Mouse (Mus musculus): ENCODE results near the gene Rps27l. TPM values are rescaled to one million over a fixed set of nuclear protein-coding genes. Genes with fewer than 3 reads are reported as not detected.

The Rps27l gene
- polyA plus RNA-seq, 1 experiment from 2014 or later: 703 TPM

DNA sequence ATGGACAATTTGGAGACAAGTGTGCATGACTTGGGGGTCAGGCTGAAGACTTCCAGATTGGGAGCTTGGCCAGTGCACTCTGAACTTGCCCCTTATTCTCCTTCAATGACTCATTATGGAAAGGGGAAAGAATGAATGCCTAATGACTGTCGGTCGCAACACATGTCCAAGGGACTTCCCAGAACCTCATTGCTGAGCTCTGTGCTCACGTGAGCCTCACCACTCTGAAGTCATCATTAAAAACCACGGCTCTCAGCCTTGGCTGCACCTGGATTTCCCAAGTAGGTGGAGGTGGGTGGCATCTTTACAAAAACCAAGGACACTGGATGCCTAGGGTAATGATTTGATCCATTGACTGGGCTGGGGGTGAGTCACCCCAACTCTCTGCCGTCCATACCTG lies 44.2 kb downstream of the Rps27l start:
- Histone ChIP-seq H3K4me2 (ENCODE audit: low read depth, low read length) (no peak overlapping the region), H3K27me3 (ENCODE audit: control insufficient read depth, insufficient read depth, low read length) (no peaks in the 10 kb centered on the region), H3K9ac (replicated peaks; ENCODE audit: low read length) (no peak overlapping the region), H3K9me3 (replicated peaks; ENCODE audit: control insufficient read depth, low read length) (no peaks in the 10 kb centered on the region), H3K27ac (replicated peaks; ENCODE audit: low read depth, low read length) (no peak overlapping the region), H3K36me3 (replicated peaks; ENCODE audit: control insufficient read depth, insufficient read depth, low read depth, low read length) (no peaks in the 10 kb centered on the region), H3K4me1 (ENCODE audit: control insufficient read depth, insufficient read depth, low read length) (no peaks in the 10 kb centered on the region), H3K4me3 (ENCODE audit: low read depth, low read length) (no peak overlapping the region)
- ATAC-seq (replicated peaks; ENCODE audit: insufficient number of reproducible peaks, low FRiP score, low TSS enrichment, low read depth): no peak
- WGBS: 89% methylated on average over 5 of the region's 5 CpGs
- DNase-seq (ENCODE audit: low spot score): no peak

- H3K27me3 ChIP-seq (ENCODE audit: control insufficient read depth, insufficient read depth, low read length): no peaks in the 10 kb centered on the region
- WGBS: 70% methylated on average over 9 of the region's 9 CpGs
- no peak overlapping the region for H3K27ac ChIP-seq (replicated peaks; ENCODE audit: low read depth, low read length)
- H3K4me1 ChIP-seq (ENCODE audit: control insufficient read depth, insufficient read depth, low read length): no peaks in the 10 kb centered on the region
- no peak overlapping the region for H3K9ac ChIP-seq (replicated peaks; ENCODE audit: low read length)
- no peak for DNase-seq (ENCODE audit: low spot score)
- H3K9me3 ChIP-seq (replicated peaks; ENCODE audit: control insufficient read depth, low read length): no peaks in the 10 kb centered on the region
- no peak for ATAC-seq (replicated peaks; ENCODE audit: insufficient number of reproducible peaks, low FRiP score, low TSS enrichment, low read depth)
- no peak overlapping the region for H3K4me2 ChIP-seq (ENCODE audit: low read depth, low read length)
- no peaks in the 10 kb centered on the region for H3K36me3 ChIP-seq (replicated peaks; ENCODE audit: control insufficient read depth, insufficient read depth, low read depth, low read length)
- H3K4me3 ChIP-seq (ENCODE audit: low read depth, low read length): no peak overlapping the region
Observed at GRCm38 (mm10) chr9:66991021-66991749, 45.3 kb downstream of the Rps27l start.

GRCm38 (mm10) chr9:66991750-66992410 lies 46.0 kb downstream of the Rps27l start:
- Histone ChIP-seq H3K36me3 (replicated peaks; ENCODE audit: control insufficient read depth, insufficient read depth, low read depth, low read length) (no peaks in the 10 kb centered on the region), H3K4me3 (ENCODE audit: low read depth, low read length) (no peak overlapping the region), H3K9me3 (replicated peaks; ENCODE audit: control insufficient read depth, low read length) (no peaks in the 10 kb centered on the region), H3K4me2 (ENCODE audit: low read depth, low read length) (no peak overlapping the region), H3K9ac (replicated peaks; ENCODE audit: low read length) (no peak overlapping the region), H3K27ac (replicated peaks; ENCODE audit: low read depth, low read length) (no peak overlapping the region), H3K4me1 (ENCODE audit: control insufficient read depth, insufficient read depth, low read length) (no peaks in the 10 kb centered on the region), H3K27me3 (ENCODE audit: control insufficient read depth, insufficient read depth, low read length) (no peaks in the 10 kb centered on the region)
- DNase-seq (ENCODE audit: low spot score) (no peak), ATAC-seq (replicated peaks; ENCODE audit: insufficient number of reproducible peaks, low FRiP score, low TSS enrichment, low read depth) (no peak)
- 78% methylated on average over 8 of the region's 8 CpGs for WGBS

Other genes starting within 250 kb of the Rps27l start
- 2.3 and 2.9 TPM in 2 replicates for gene Car12, start 232.4 kb upstream of the Rps27l start, polyA plus RNA-seq (2014; fragmentation: Nextera tagmentation; extraction: Ambion mirVana)
- 12.7 and 13.3 TPM in 2 replicates for gene Aph1b, start 150.6 kb upstream of the Rps27l start, polyA plus RNA-seq (2014; fragmentation: Nextera tagmentation; extraction: Ambion mirVana)
- gene Gm10647, start 149.0 kb upstream of the Rps27l start, polyA plus RNA-seq (2014; fragmentation: Nextera tagmentation; extraction: Ambion mirVana): 0.10 and 0.11 TPM in 2 replicates
- gene Aph1c, start 111.4 kb upstream of the Rps27l start, polyA plus RNA-seq (2014; fragmentation: Nextera tagmentation; extraction: Ambion mirVana): 1.8 and 3.1 TPM in 2 replicates
- gene Rab8b, start 26.4 kb upstream of the Rps27l start, polyA plus RNA-seq (2014; fragmentation: Nextera tagmentation; extraction: Ambion mirVana): 17.9 and 18.8 TPM in 2 replicates
- gene Lactb, start 29.4 kb downstream of the Rps27l start, polyA plus RNA-seq (2014; fragmentation: Nextera tagmentation; extraction: Ambion mirVana): 10.2 and 11.3 TPM in 2 replicates
- gene Tpm1, start 103.3 kb downstream of the Rps27l start, polyA plus RNA-seq (2014; fragmentation: Nextera tagmentation; extraction: Ambion mirVana): 563 and 596 TPM in 2 replicates

Measured in embryonic facial prominence, embryonic 11.5 days (tissue).